Mouse (Mus musculus): ENCODE results near the gene Tns3. TPM values are rescaled to one million over a fixed set of nuclear protein-coding genes. Genes with fewer than 3 reads are reported as not detected.

The Tns3 gene
- total and polyA plus RNA-seq, 3 experiments, result not detected

DNA sequence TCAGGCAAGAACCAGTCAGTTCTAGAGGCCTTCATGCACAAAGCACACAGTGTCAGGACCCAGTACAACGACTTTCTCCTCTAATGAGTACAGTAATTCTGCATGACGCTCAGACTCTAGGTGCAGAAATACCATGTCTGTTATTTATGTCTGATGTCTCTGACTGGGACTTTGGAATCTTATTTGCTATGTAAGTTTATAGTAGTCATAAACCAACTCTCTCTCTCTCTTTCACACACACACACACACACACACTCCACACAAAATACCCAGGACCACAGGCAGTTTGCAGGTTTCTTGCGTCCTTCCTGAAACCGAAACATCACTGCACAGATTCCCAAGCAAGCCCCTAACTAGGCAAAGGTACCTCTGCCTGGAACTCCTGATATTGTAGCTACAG, 203.5 kb downstream of the Tns3 start:
- DNase-seq (ENCODE audit: low read depth, low spot score), result no peak
- Histone ChIP-seq H3K9ac (ENCODE audit: control insufficient read depth, low read depth, low read length, poor library complexity, severe bottlenecking) (no peak overlapping the region), H3K27me3 (ENCODE audit: control insufficient read depth in 1 of 2, insufficient read depth in 2 of 2, low read length in 2 of 2) (no peaks in the 10 kb centered on the region), H3K36me3 (ENCODE audit: control insufficient read depth in 1 of 2, insufficient read depth in 2 of 2, low read length in 2 of 2) (no peaks in the 10 kb centered on the region), H3K4me3 (ENCODE audit: control insufficient read depth in 1 of 2, insufficient read depth in 1 of 2, low read depth in 2 of 2, low read length in 2 of 2) (no peak overlapping the region), H3K27ac (ENCODE audit: control insufficient read depth, low read depth, low read length) (no peak overlapping the region), H3K79me2 (ENCODE audit: control insufficient read depth, insufficient read depth, low read length, poor library complexity) (no peaks in the 10 kb centered on the region), H3K9me3 (replicated peaks; ENCODE audit: insufficient read depth, low read length) (no peaks in the 10 kb centered on the region), H3K4me1 (ENCODE audit: control insufficient read depth in 1 of 2, insufficient read depth in 2 of 2, low read length in 2 of 2) (no peaks in the 10 kb centered on the region)
- TF ChIP-seq RCOR1 (IDR thresholded peaks at IDR 0.05; ENCODE audit: low read depth, low read length), result no peak
- no peak for TF ChIP-seq SIN3A (IDR thresholded peaks at IDR 0.05; ENCODE audit: low read length)

DNA sequence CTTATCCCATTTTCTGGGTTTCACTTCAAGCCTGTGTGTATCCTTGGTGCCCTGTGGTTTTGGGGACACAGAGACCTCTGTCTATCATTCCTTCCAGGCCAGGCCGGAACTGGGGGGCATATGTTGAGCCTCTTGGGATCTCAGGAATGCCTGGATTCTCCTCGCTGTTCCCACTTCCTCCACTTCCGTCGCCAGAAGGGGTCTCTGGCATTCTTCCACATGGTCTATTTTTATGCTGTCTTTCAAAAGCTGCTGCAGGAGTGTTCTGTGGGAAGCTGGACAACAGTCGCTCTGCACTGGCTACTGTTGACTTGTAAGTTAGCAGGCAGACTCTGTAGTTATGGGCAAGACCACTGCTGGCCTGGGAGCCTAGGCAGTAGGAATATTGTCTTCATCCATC, 206.4 kb downstream of the Tns3 start:
- H3K27me3 ChIP-seq (ENCODE audit: control insufficient read depth in 1 of 2, insufficient read depth in 2 of 2, low read length in 2 of 2), result no peaks in the 10 kb centered on the region
- no peaks in the 10 kb centered on the region for H3K36me3 ChIP-seq (ENCODE audit: control insufficient read depth in 1 of 2, insufficient read depth in 2 of 2, low read length in 2 of 2)

DNA sequence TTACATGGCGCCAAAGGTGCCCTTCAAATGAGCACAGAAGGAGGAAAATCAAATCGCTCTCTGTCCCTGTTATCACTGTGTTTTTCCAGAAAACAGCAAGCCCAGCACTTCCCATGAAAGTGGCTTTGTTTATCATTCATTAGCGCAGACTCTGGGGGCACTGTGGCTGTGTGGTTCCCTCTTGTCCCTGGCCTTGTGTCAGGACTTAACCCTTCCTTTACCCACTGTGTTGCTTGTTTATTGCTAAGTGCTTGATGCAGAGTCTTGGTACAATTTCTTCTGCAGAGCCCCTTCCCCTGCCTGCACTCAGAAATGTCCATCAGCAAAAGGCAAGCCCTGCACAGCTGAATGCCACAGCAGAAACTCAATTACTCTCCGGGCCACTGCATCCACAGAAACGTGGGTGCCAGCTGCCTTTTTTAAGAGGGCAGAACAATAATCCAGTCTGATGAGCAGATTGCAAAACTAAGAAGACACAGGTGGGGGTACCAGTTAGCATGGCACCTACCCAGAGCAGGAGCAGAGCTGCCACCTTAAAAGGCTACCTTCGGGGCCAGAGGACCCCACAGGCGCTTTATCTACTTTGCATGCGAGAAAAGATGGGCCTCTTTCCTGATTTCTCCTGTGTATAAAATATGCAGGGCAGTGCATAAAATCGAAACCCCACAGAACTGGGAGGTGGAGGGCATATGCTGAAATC, 207.6 kb downstream of the Tns3 start:
- Histone ChIP-seq H3K79me2 (ENCODE audit: control insufficient read depth, insufficient read depth, low read length, poor library complexity) (no peaks in the 10 kb centered on the region), H3K27me3 (ENCODE audit: control insufficient read depth in 1 of 2, insufficient read depth in 2 of 2, low read length in 2 of 2) (no peaks in the 10 kb centered on the region), H3K4me3 (ENCODE audit: control insufficient read depth in 1 of 2, insufficient read depth in 1 of 2, low read depth in 2 of 2, low read length in 2 of 2) (no peak overlapping the region), H3K36me3 (ENCODE audit: control insufficient read depth in 1 of 2, insufficient read depth in 2 of 2, low read length in 2 of 2) (no peaks in the 10 kb centered on the region), H3K4me1 (ENCODE audit: control insufficient read depth in 1 of 2, insufficient read depth in 2 of 2, low read length in 2 of 2) (no peaks in the 10 kb centered on the region), H3K27ac (ENCODE audit: control insufficient read depth, low read depth, low read length) (no peak overlapping the region), H3K9me3 (replicated peaks; ENCODE audit: insufficient read depth, low read length) (no peaks in the 10 kb centered on the region), H3K9ac (ENCODE audit: control insufficient read depth, low read depth, low read length, poor library complexity, severe bottlenecking) (no peak overlapping the region)
- no peak for DNase-seq (ENCODE audit: low read depth, low spot score)
- TF ChIP-seq MYC (IDR thresholded peaks at IDR 0.05; ENCODE audit: low read depth, low read length), result no peak
- TF ChIP-seq CHD2 (IDR thresholded peaks at IDR 0.05; ENCODE audit: low read length), result no peak
- no peak for TF ChIP-seq CTCF (IDR thresholded peaks at IDR 0.05 in 2 of 3, conservative IDR thresholded peaks at IDR 0.05 in 1 of 3; ENCODE audit: control insufficient read depth in 1 of 3, insufficient read depth in 1 of 3, low read depth in 2 of 3, low read length in 3 of 3, poor library complexity in 1 of 3, severe bottlenecking in 1 of 3)
- TF ChIP-seq BHLHE40 (IDR thresholded peaks at IDR 0.05; ENCODE audit: borderline replicate concordance, low read depth, low read length), result no peak
- no peak for TF ChIP-seq CHD1 (IDR thresholded peaks at IDR 0.05; ENCODE audit: low read depth, low read length)
- no peak for TF ChIP-seq ZC3H11A (IDR thresholded peaks at IDR 0.05; ENCODE audit: low read depth, low read length)
- TF ChIP-seq TBP (IDR thresholded peaks at IDR 0.05; ENCODE audit: low read depth, low read length), result no peak
- no peak for TF ChIP-seq TCF12 (IDR thresholded peaks at IDR 0.05; ENCODE audit: low read depth, low read length)
- no peak for TF ChIP-seq MXI1 (IDR thresholded peaks at IDR 0.05; ENCODE audit: low read depth, low read length)
- no peak for TF ChIP-seq RAD21 (IDR thresholded peaks at IDR 0.05; ENCODE audit: low read depth, low read length)
- TF ChIP-seq KAT2A (conservative IDR thresholded peaks at IDR 0.05; ENCODE audit: low read depth, low read length), result no peak

More for the DNA sequence above, 206.4 kb downstream of the Tns3 start:
- Histone ChIP-seq H3K4me3 (ENCODE audit: control insufficient read depth in 1 of 2, insufficient read depth in 1 of 2, low read depth in 2 of 2, low read length in 2 of 2) (no peak overlapping the region), H3K27ac (ENCODE audit: control insufficient read depth, low read depth, low read length) (no peak overlapping the region), H3K79me2 (ENCODE audit: control insufficient read depth, insufficient read depth, low read length, poor library complexity) (no peaks in the 10 kb centered on the region), H3K4me1 (ENCODE audit: control insufficient read depth in 1 of 2, insufficient read depth in 2 of 2, low read length in 2 of 2) (no peaks in the 10 kb centered on the region), H3K9ac (ENCODE audit: control insufficient read depth, low read depth, low read length, poor library complexity, severe bottlenecking) (no peak overlapping the region), H3K9me3 (replicated peaks; ENCODE audit: insufficient read depth, low read length) (no peaks in the 10 kb centered on the region)
- TF ChIP-seq POLR2AphosphoS2 (IDR thresholded peaks at IDR 0.05; ENCODE audit: low read length), result no peak
- no peak for TF ChIP-seq CTCF (IDR thresholded peaks at IDR 0.05 in 2 of 3, conservative IDR thresholded peaks at IDR 0.05 in 1 of 3; ENCODE audit: control insufficient read depth in 1 of 3, insufficient read depth in 1 of 3, low read depth in 2 of 3, low read length in 3 of 3, poor library complexity in 1 of 3, severe bottlenecking in 1 of 3)
- no peak for TF ChIP-seq USF2 (IDR thresholded peaks at IDR 0.05; ENCODE audit: borderline replicate concordance in 1 of 2, insufficient read depth in 1 of 2, low read depth in 1 of 2, low read length in 2 of 2)
- no peak for DNase-seq (ENCODE audit: low read depth, low spot score)

All from MEL (cell line).